Mouse (Mus musculus): ENCODE measurements around the gene Sh3bp5. TPM values are rescaled to one million over a fixed set of nuclear protein-coding genes. Genes with fewer than 3 reads are reported as not detected.

Sh3bp5 gene
- total and polyA plus RNA-seq, 3 experiments, result 0.19 to 1.0 TPM; not detected in 1

GRCm38 (mm10) chr14:31388086-31388872, 47.6 kb downstream of the Sh3bp5 start:
- Histone ChIP-seq H3K36me3 (ENCODE audit: control insufficient read depth in 1 of 2, insufficient read depth in 2 of 2, low read length in 2 of 2) (no peaks in the 10 kb centered on the region), H3K9ac (ENCODE audit: control insufficient read depth, low read depth, low read length, poor library complexity, severe bottlenecking) (no peak overlapping the region), H3K27ac (ENCODE audit: control insufficient read depth, low read depth, low read length) (no peak overlapping the region), H3K9me3 (replicated peaks; ENCODE audit: insufficient read depth, low read length) (no peaks in the 10 kb centered on the region), H3K4me1 (ENCODE audit: control insufficient read depth in 1 of 2, insufficient read depth in 2 of 2, low read length in 2 of 2) (no peaks in the 10 kb centered on the region), H3K4me3 (ENCODE audit: control insufficient read depth in 1 of 2, insufficient read depth in 1 of 2, low read depth in 2 of 2, low read length in 2 of 2) (no peak overlapping the region), H3K27me3 (ENCODE audit: control insufficient read depth in 1 of 2, insufficient read depth in 2 of 2, low read length in 2 of 2) (no peaks in the 10 kb centered on the region), H3K79me2 (ENCODE audit: control insufficient read depth, insufficient read depth, low read length, poor library complexity) (no peaks in the 10 kb centered on the region)
- DNase-seq (ENCODE audit: low read depth, low spot score), result no peak
- TF ChIP-seq USF1 (IDR thresholded peaks at IDR 0.05; ENCODE audit: low read depth, low read length) (no peak), ZNF384 (IDR thresholded peaks at IDR 0.05; ENCODE audit: low read depth, low read length) (no peak), TAL1 (IDR thresholded peaks at IDR 0.05; ENCODE audit: low read length) (no peak), KAT2A (conservative IDR thresholded peaks at IDR 0.05; ENCODE audit: low read depth, low read length) (no peak), POLR2A (IDR thresholded peaks at IDR 0.05; ENCODE audit: control insufficient read depth in 1 of 2, insufficient read depth in 1 of 2, low read depth in 1 of 2, low read length in 2 of 2, poor library complexity in 1 of 2) (no peak), TCF12 (IDR thresholded peaks at IDR 0.05; ENCODE audit: low read depth, low read length) (no peak), EP300 (IDR thresholded peaks at IDR 0.05; ENCODE audit: low read depth in 1 of 2, low read length in 2 of 2) (no peak), POLR2AphosphoS5 (IDR thresholded peaks at IDR 0.05; ENCODE audit: borderline replicate concordance, low read depth, low read length) (no peak), MYC (IDR thresholded peaks at IDR 0.05; ENCODE audit: low read depth, low read length) (no peak), ELF1 (IDR thresholded peaks at IDR 0.05; ENCODE audit: low read depth, low read length) (no peak), HCFC1 (IDR thresholded peaks at IDR 0.05; ENCODE audit: low read depth, low read length) (no peak), RAD21 (IDR thresholded peaks at IDR 0.05; ENCODE audit: low read depth, low read length) (no peak), E2F4 (IDR thresholded peaks at IDR 0.05; ENCODE audit: borderline replicate concordance, low read depth, low read length) (no peak), RCOR1 (IDR thresholded peaks at IDR 0.05; ENCODE audit: low read depth, low read length) (no peak), MAZ (IDR thresholded peaks at IDR 0.05; ENCODE audit: low read depth, low read length) (no peak), CHD1 (IDR thresholded peaks at IDR 0.05; ENCODE audit: low read depth, low read length) (no peak), CHD2 (IDR thresholded peaks at IDR 0.05; ENCODE audit: low read length) (no peak), TBP (IDR thresholded peaks at IDR 0.05; ENCODE audit: low read depth, low read length) (no peak), JUND (IDR thresholded peaks at IDR 0.05; ENCODE audit: low read depth, low read length) (no peak), MEF2A (IDR thresholded peaks at IDR 0.05; ENCODE audit: extremely low read depth, insufficient replicate concordance, low read depth, low read length, poor library complexity, severe bottlenecking) (no peak)

Data from MEL (cell line).